Mouse (Mus musculus) liver, postnatal 0 days (tissue): ENCODE results near the gene Sufu.

Experiments
- CTCF ChIP-seq: sonication (generic); IDR thresholded peaks from 2 replicates; pipeline ENCODE4 v1.5.1; 2016; ENCODE audit warnings: antibody characterized with exemption, low read depth
- EP300 ChIP-seq: IDR thresholded peaks from 2 replicates; pipeline ENCODE4 v1.6.1; 2016; ENCODE audit warnings: antibody characterized with exemption, low read depth, mild to moderate bottlenecking

GRCm38 (mm10) chr19:46369204-46369603 lies 27.5 kb upstream of the Sufu start:
- TF ChIP-seq CTCF (peak; percentile 78), EP300 (no peak)
